Mouse (Mus musculus) midbrain, postnatal 0 days (tissue): ENCODE measurements at regions not wholly inside any gene's neighbourhood (a gene's known extent, or its start where the extent isn't known, plus 50 kb on each side); places are given as distances from the start of the nearest gene placed in this dataset.

Experiments
- ATAC-seq: fragments of 200-750 bp; cut with Nextera tagmentation; 2 replicates; pipeline ENCODE4 v1.8.0; 2017; ENCODE audit warnings: moderate number of reproducible peaks, mild to moderate bottlenecking, moderate TSS enrichment, moderate library complexity; ENCODE audit not compliant: low FRiP score
- DNase-seq: peaks from one replicate; pipeline ENCODE4 v3.0.0-alpha.2; 2015; ENCODE audit warnings: low spot score
- H3K27ac ChIP-seq: fragments of 300-500 bp; sonication (generic); 2 replicates; pipeline ENCODE4 v1.5.1; 2014; ENCODE audit warnings: low read depth, mild to moderate bottlenecking, low read length, mixed read lengths
- H3K27me3 ChIP-seq: fragments of 300-500 bp; sonication (generic); 2 replicates; pipeline ENCODE4 v1.6.1; 2014; ENCODE audit warnings: low read length, control low read depth, mixed read lengths; ENCODE audit not compliant: insufficient read depth
- H3K36me3 ChIP-seq: fragments of 300-500 bp; sonication (generic); 2 replicates; pipeline ENCODE4 v1.6.1; 2014; ENCODE audit warnings: low read length, control low read depth, mixed read lengths; ENCODE audit not compliant: insufficient read depth
- H3K4me1 ChIP-seq: fragments of 300-500 bp; sonication (generic); 2 replicates; pipeline ENCODE4 v1.6.1; 2014; ENCODE audit warnings: mild to moderate bottlenecking, control low read depth, antibody characterized with exemption, low read length, mixed read lengths; ENCODE audit not compliant: insufficient read depth
- H3K4me2 ChIP-seq: fragments of 300-500 bp; sonication (generic); 2 replicates; pipeline ENCODE4 v1.6.1; 2014; ENCODE audit warnings: low read depth, mild to moderate bottlenecking, low read length, mixed read lengths; ENCODE audit not compliant: poor library complexity, severe bottlenecking
- H3K4me3 ChIP-seq: fragments of 300-500 bp; sonication (generic); 2 replicates; pipeline ENCODE4 v1.5.1; 2014; ENCODE audit warnings: low read depth, mild to moderate bottlenecking, low read length, moderate library complexity
- H3K9ac ChIP-seq: fragments of 300-500 bp; sonication (generic); replicated peaks from 2 replicates; pipeline ENCODE4 v1.6.1; 2014; ENCODE audit warnings: mild to moderate bottlenecking, low read length, moderate library complexity, mixed read lengths; ENCODE audit not compliant: poor library complexity, severe bottlenecking
- H3K9me3 ChIP-seq: fragments of 300-500 bp; sonication (generic); 2 replicates; pipeline ENCODE4 v1.6.1; 2016; ENCODE audit warnings: low read length, control low read depth
- CTCF ChIP-seq: IDR thresholded peaks from 2 replicates; pipeline ENCODE4 v1.5.1; 2016; ENCODE audit warnings: antibody characterized with exemption, mild to moderate bottlenecking
- WGBS: fragments of 180-500 bp; shearing (Covaris S2); extraction: QIAGEN DNeasy Blood & Tissue Kit; methylation state at CpG from one replicate; pipeline ENCODE4 v1.1.7; 2014; 5-methylcytosine and 5-hydroxymethylcytosine counted together

- H3K4me1 ChIP-seq, result peaks cover 8% of the 10 kb centered on the region; the same call in 1 of the 2 replicates
- H3K4me3 ChIP-seq, result no peak overlapping the region
- 87% methylated on average over 3 of the region's 3 CpGs for WGBS
- no peak overlapping the region for H3K27ac ChIP-seq
- no peak for TF ChIP-seq CTCF
- H3K9me3 ChIP-seq, result no peaks in the 10 kb centered on the region
- H3K27me3 ChIP-seq, result no peaks in the 10 kb centered on the region
- no peak overlapping the region for H3K9ac ChIP-seq
- no peaks in the 10 kb centered on the region for H3K36me3 ChIP-seq
- DNase-seq (no peak), ATAC-seq (no peak)
- no peak overlapping the region for H3K4me2 ChIP-seq
These were observed 1858.8 kb upstream of the Lrrc6 start for GRCm38 (mm10) chr15:68359496-68359895.

GRCm38 (mm10) chr15:68355957-68356356 lies 1855.2 kb upstream of the Lrrc6 start:
- 81% methylated on average over 1 of the region's 1 CpGs for WGBS
- no peak for ATAC-seq
- no peak overlapping the region for H3K9ac ChIP-seq
- no peaks in the 10 kb centered on the region for H3K27me3 ChIP-seq
- DNase-seq, result no peak
- H3K27ac ChIP-seq, result no peak overlapping the region
- H3K4me1 ChIP-seq, result peaks cover under 1% of the 10 kb centered on the region; the same call in 1 of the 2 replicates
- no peak overlapping the region for H3K4me2 ChIP-seq
- H3K4me3 ChIP-seq, result no peak overlapping the region
- H3K9me3 ChIP-seq, result no peaks in the 10 kb centered on the region
- no peaks in the 10 kb centered on the region for H3K36me3 ChIP-seq
- no peak for TF ChIP-seq CTCF

- H3K27me3 ChIP-seq, result no peaks in the 10 kb centered on the region
- WGBS, result 95% methylated on average over 3 of the region's 3 CpGs
- no peak overlapping the region for H3K9ac ChIP-seq
- no peak for DNase-seq
- no peak for ATAC-seq
- no peaks in the 10 kb centered on the region for H3K4me1 ChIP-seq
- TF ChIP-seq CTCF, result no peak
- no peaks in the 10 kb centered on the region for H3K36me3 ChIP-seq
- H3K4me2 ChIP-seq, result no peak overlapping the region
- H3K27ac ChIP-seq, result no peak overlapping the region
- H3K9me3 ChIP-seq, result no peaks in the 10 kb centered on the region
- no peak overlapping the region for H3K4me3 ChIP-seq
These were observed 1843.9 kb upstream of the Lrrc6 start for GRCm38 (mm10) chr15:68344652-68345051.

GRCm38 (mm10) chr15:68342542-68342941 lies 1841.8 kb upstream of the Lrrc6 start:
- no peaks in the 10 kb centered on the region for H3K27me3 ChIP-seq
- ATAC-seq (no peak), DNase-seq (no peak)
- H3K9me3 ChIP-seq, result no peaks in the 10 kb centered on the region
- WGBS, result 97% methylated on average over 1 of the region's 1 CpGs
- TF ChIP-seq CTCF, result no peak
- no peak overlapping the region for H3K4me3 ChIP-seq
- no peak overlapping the region for H3K27ac ChIP-seq
- no peak overlapping the region for H3K9ac ChIP-seq
- no peaks in the 10 kb centered on the region for H3K36me3 ChIP-seq
- H3K4me2 ChIP-seq, result no peak overlapping the region
- H3K4me1 ChIP-seq, result no peaks in the 10 kb centered on the region

- Histone ChIP-seq H3K9ac (no peak overlapping the region), H3K9me3 (no peaks in the 10 kb centered on the region), H3K27me3 (no peaks in the 10 kb centered on the region), H3K4me3 (no peak overlapping the region), H3K4me1 (no peaks in the 10 kb centered on the region), H3K27ac (no peak overlapping the region), H3K36me3 (no peaks in the 10 kb centered on the region), H3K4me2 (no peak overlapping the region)
- WGBS, result 85% methylated on average over 5 of the region's 5 CpGs
- no peak for TF ChIP-seq CTCF
- DNase-seq (no peak), ATAC-seq (no peak)
These were observed 1840.3 kb upstream of the Lrrc6 start for GRCm38 (mm10) chr15:68341056-68341455.

- H3K9me3 ChIP-seq, result no peaks in the 10 kb centered on the region
- ATAC-seq (no peak), DNase-seq (no peak)
- H3K4me1 ChIP-seq, result no peaks in the 10 kb centered on the region
- 90% methylated on average over 2 of the region's 2 CpGs for WGBS
- no peak overlapping the region for H3K4me3 ChIP-seq
- H3K4me2 ChIP-seq, result no peak overlapping the region
- no peak overlapping the region for H3K9ac ChIP-seq
- no peak overlapping the region for H3K27ac ChIP-seq
- TF ChIP-seq CTCF, result no peak
- H3K36me3 ChIP-seq, result no peaks in the 10 kb centered on the region
- no peaks in the 10 kb centered on the region for H3K27me3 ChIP-seq
These were observed 1836.6 kb upstream of the Lrrc6 start for GRCm38 (mm10) chr15:68337264-68337663.
